Mouse (Mus musculus): ENCODE results near the gene Msl1. TPM values are rescaled to one million over a fixed set of nuclear protein-coding genes. Genes with fewer than 3 reads are reported as not detected.
A peak's percentile ranks its signal among the peaks of the same experiment; 100 is the strongest.

The Msl1 gene
- polyA plus RNA-seq, 1 experiment: 35.6 TPM

DNA sequence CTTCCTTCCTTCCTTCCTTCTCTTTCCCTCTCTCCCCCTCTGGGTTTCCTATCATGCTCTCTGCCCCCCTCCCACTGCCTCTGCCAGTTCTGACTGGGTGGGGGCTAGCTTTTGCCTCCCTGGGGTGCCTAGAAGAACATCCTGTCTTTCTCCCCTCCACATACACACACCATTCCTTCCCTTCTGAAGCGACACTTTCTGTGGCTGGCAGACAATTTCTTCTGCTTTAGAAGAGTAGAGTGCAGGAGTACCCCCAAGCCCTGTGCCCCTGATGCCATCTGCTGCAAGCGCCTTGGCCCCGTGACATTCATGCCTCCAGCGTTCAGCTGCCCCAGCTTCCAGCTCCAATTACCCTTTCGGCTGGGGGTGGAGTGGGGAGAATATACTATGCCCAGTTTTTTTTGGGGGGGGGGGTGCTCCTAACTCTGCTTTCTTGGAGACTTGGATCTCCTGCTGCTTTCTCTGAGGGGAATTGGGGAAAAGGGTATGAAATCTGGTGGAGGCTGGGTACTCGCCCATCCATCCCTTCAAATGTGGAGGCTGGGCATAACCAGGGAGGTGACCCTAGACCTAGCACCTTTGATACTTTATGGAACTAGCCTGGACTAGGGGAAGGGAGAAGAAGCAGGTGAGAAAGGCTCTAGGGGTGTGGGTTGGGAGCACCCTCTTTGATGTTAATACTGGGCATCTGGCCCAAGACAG is 47.4 kb upstream of the Msl1 start:
- Histone ChIP-seq H3K4me3 (peak overlapping the region; percentile 17), H3K27me3 (ENCODE audit: control insufficient read depth, insufficient read depth, insufficient read length) (no peaks in the 10 kb centered on the region)
- no peak for TF ChIP-seq POLR2A (IDR thresholded peaks at IDR 0.05; ENCODE audit: insufficient read length, low read depth)
- peak; percentile 46 to 78 (median 64) for TF ChIP-seq MYOD1 (IDR thresholded peaks at IDR 0.05; ENCODE audit: control insufficient read depth in 1 of 3, insufficient read length in 2 of 3, low read depth in 2 of 3)
- TF ChIP-seq MAX (IDR thresholded peaks at IDR 0.05; ENCODE audit: low read depth): no peak
- peak; percentile 47 for TF ChIP-seq TCF12 (IDR thresholded peaks at IDR 0.05; ENCODE audit: insufficient read depth, poor library complexity, severe bottlenecking)
- no peak for TF ChIP-seq POLR2AphosphoS2 (IDR thresholded peaks at IDR 0.05; ENCODE audit: insufficient read length, low read depth)
- TF ChIP-seq MYOG (IDR thresholded peaks at IDR 0.05; ENCODE audit: control insufficient read depth in 1 of 3, insufficient read depth in 1 of 3, insufficient read length in 2 of 3, low read depth in 2 of 3): peak in 2 of 3 experiments; percentile 39 to 85
- TF ChIP-seq TCF3 (IDR thresholded peaks at IDR 0.05; ENCODE audit: insufficient read length, low read depth): no peak
- no peak for TF ChIP-seq E2F4 (IDR thresholded peaks at IDR 0.05; ENCODE audit: insufficient read depth)
- no peak for TF ChIP-seq SRF (IDR thresholded peaks at IDR 0.05; ENCODE audit: control insufficient read depth, insufficient read length, low read depth)
- no peak for TF ChIP-seq REST (IDR thresholded peaks at IDR 0.05; ENCODE audit: insufficient read depth, insufficient read length)
- TF ChIP-seq USF1 (IDR thresholded peaks at IDR 0.05; ENCODE audit: low read depth): no peak
- TF ChIP-seq CEBPB (IDR thresholded peaks at IDR 0.05; ENCODE audit: insufficient read depth, poor library complexity, severe bottlenecking): peak; percentile 92

DNA sequence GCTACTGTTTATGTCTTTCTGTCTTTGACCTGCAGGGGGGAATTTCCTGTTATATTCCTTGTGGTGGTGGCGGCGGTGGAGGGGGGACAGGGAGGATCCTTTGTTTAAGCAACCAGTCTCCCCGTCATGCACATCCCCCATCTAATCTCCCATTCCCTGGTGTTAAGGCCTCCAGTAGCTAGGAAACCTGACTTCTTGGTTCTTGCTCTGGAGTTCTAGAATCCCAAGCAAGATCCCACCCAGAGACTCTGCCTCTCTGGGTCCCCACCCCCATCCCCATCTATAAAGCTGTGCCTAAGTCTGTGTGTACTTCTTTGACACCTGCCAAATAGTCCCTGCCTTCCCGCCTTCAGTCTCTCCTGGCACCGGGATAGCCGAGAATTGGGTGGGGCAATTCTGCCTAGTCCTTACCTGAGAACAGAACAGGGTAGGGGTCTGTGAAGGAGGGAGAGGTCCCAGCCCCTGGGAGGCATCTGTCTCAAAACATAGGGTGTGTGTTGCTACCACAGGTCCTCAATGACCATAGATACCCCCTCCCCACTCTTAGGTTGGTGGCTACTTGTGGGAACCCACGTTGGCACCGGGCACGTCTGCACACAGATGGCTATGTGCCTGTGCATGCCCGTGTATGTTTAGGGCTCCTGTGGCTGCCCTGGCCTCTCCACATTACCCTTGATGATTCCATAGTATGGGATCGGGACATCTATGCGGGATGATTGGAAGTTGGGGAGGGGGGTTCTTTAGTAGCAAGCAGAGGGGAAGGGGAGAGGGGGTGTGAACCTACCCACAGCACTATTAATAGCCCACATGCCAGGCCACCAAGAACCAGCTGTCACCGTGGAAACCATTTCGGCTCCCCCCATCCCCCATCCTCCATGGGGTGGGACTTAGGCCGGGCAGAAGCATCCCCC is 46.6 kb upstream of the Msl1 start:
- Histone ChIP-seq H3ac (ENCODE audit: control insufficient read depth, insufficient read length) (no peak overlapping the region), H3K36me3 (ENCODE audit: control insufficient read depth, insufficient read depth) (no peaks in the 10 kb centered on the region), H3K4me2 (ENCODE audit: low read depth) (peak overlapping the region; percentile 87), H3K27me3 (ENCODE audit: control insufficient read depth, insufficient read depth, insufficient read length) (no peaks in the 10 kb centered on the region), H3K79me2 (ENCODE audit: control insufficient read depth, insufficient read depth) (peaks cover 24% of the 10 kb centered on the region), H3K4me3 (peak overlapping the region; percentile 17)
- TF ChIP-seq TCF12 (IDR thresholded peaks at IDR 0.05; ENCODE audit: insufficient read depth, poor library complexity, severe bottlenecking) (no peak), MYOD1 (IDR thresholded peaks at IDR 0.05; ENCODE audit: control insufficient read depth in 1 of 3, insufficient read length in 2 of 3, low read depth in 2 of 3) (peak in 1 of 3 experiments; percentile 31), MYOG (IDR thresholded peaks at IDR 0.05; ENCODE audit: control insufficient read depth in 1 of 3, insufficient read depth in 1 of 3, insufficient read length in 2 of 3, low read depth in 2 of 3) (peak in 2 of 3 experiments; percentile 7 to 58), USF1 (IDR thresholded peaks at IDR 0.05; ENCODE audit: low read depth) (no peak)

More for the DNA sequence above, 47.4 kb upstream of the Msl1 start:
- H3ac ChIP-seq (ENCODE audit: control insufficient read depth, insufficient read length): no peak overlapping the region
- peaks cover 24% of the 10 kb centered on the region for H3K79me2 ChIP-seq (ENCODE audit: control insufficient read depth, insufficient read depth)
- H3K4me2 ChIP-seq (ENCODE audit: low read depth): peak overlapping the region; percentile 87
- H3K36me3 ChIP-seq (ENCODE audit: control insufficient read depth, insufficient read depth): no peaks in the 10 kb centered on the region

- no peaks in the 10 kb centered on the region for H3K27me3 ChIP-seq (ENCODE audit: control insufficient read depth, insufficient read depth, insufficient read length)
- no peaks in the 10 kb centered on the region for H3K36me3 ChIP-seq (ENCODE audit: control insufficient read depth, insufficient read depth)
- peak overlapping the region; percentile 10 for H3K4me3 ChIP-seq
- H3K4me2 ChIP-seq (ENCODE audit: low read depth): peak overlapping the region; percentile 87
- H3ac ChIP-seq (ENCODE audit: control insufficient read depth, insufficient read length): no peak overlapping the region
- TF ChIP-seq REST (IDR thresholded peaks at IDR 0.05; ENCODE audit: insufficient read depth, insufficient read length): no peak
- TF ChIP-seq POLR2A (IDR thresholded peaks at IDR 0.05; ENCODE audit: insufficient read length, low read depth): no peak
- TF ChIP-seq POLR2AphosphoS2 (IDR thresholded peaks at IDR 0.05; ENCODE audit: insufficient read length, low read depth): no peak
- peaks cover 24% of the 10 kb centered on the region for H3K79me2 ChIP-seq (ENCODE audit: control insufficient read depth, insufficient read depth)
Observed at GRCm38 (mm10) chr11:98749716-98750115, 45.6 kb upstream of the Msl1 start.

GRCm38 (mm10) chr11:98750351-98751201 is 44.7 kb upstream of the Msl1 start:
- Histone ChIP-seq H3K79me2 (ENCODE audit: control insufficient read depth, insufficient read depth) (peaks cover 19% of the 10 kb centered on the region), H3K4me2 (ENCODE audit: low read depth) (peak overlapping the region; percentile 84), H3K36me3 (ENCODE audit: control insufficient read depth, insufficient read depth) (no peaks in the 10 kb centered on the region), H3K4me3 (peak overlapping the region; percentile 10), H3K27me3 (ENCODE audit: control insufficient read depth, insufficient read depth, insufficient read length) (no peaks in the 10 kb centered on the region), H3ac (ENCODE audit: control insufficient read depth, insufficient read length) (no peak overlapping the region)
- no peak for TF ChIP-seq CEBPB (IDR thresholded peaks at IDR 0.05; ENCODE audit: insufficient read depth, poor library complexity, severe bottlenecking)
- peak; percentile 2 for TF ChIP-seq TCF12 (IDR thresholded peaks at IDR 0.05; ENCODE audit: insufficient read depth, poor library complexity, severe bottlenecking)
- no peak for TF ChIP-seq MAX (IDR thresholded peaks at IDR 0.05; ENCODE audit: low read depth)
- TF ChIP-seq USF1 (IDR thresholded peaks at IDR 0.05; ENCODE audit: low read depth): peak; percentile 32
- TF ChIP-seq POLR2A (IDR thresholded peaks at IDR 0.05; ENCODE audit: insufficient read length, low read depth): no peak
- peak in 2 of 3 experiments; percentile 38 to 75 for TF ChIP-seq MYOG (IDR thresholded peaks at IDR 0.05; ENCODE audit: control insufficient read depth in 1 of 3, insufficient read depth in 1 of 3, insufficient read length in 2 of 3, low read depth in 2 of 3)
- no peak for TF ChIP-seq POLR2AphosphoS2 (IDR thresholded peaks at IDR 0.05; ENCODE audit: insufficient read length, low read depth)
- no peak for TF ChIP-seq REST (IDR thresholded peaks at IDR 0.05; ENCODE audit: insufficient read depth, insufficient read length)
- TF ChIP-seq E2F4 (IDR thresholded peaks at IDR 0.05; ENCODE audit: insufficient read depth): no peak
- TF ChIP-seq TCF3 (IDR thresholded peaks at IDR 0.05; ENCODE audit: insufficient read length, low read depth): no peak
- peak in 2 of 3 experiments; percentile 39 to 68 for TF ChIP-seq MYOD1 (IDR thresholded peaks at IDR 0.05; ENCODE audit: control insufficient read depth in 1 of 3, insufficient read length in 2 of 3, low read depth in 2 of 3)
- TF ChIP-seq SRF (IDR thresholded peaks at IDR 0.05; ENCODE audit: control insufficient read depth, insufficient read length, low read depth): no peak
